Mouse (Mus musculus): ENCODE data around the gene Mslnl.

- TF ChIP-seq CTCF (IDR thresholded peaks at IDR 0.05; ENCODE audit: low read depth, low read length), result no peak
- no peak for TF ChIP-seq POLR2AphosphoS5 (IDR thresholded peaks at IDR 0.05; ENCODE audit: insufficient replicate concordance, low read depth, low read length)
Measured at GRCm38 (mm10) chr17:25792615-25793014, 56.8 kb downstream of the Mslnl start, which contains the start of gene Fam173a.

Measured in G1E (cell line).